Mouse (Mus musculus) CH12.LX (cell line): Measurements from ENCODE around the gene Rab43. TPM values are rescaled to one million over a fixed set of nuclear protein-coding genes. Genes with fewer than 3 reads are reported as not detected.

Experiments
- DNase-seq: peaks from one replicate; pipeline ENCODE4 v3.0.0-alpha.2; 2013; ENCODE audit errors: extremely low read depth
- H3K27ac ChIP-seq: 2 replicates; pipeline ENCODE4 v1.5.1; 2012; ENCODE audit warnings: low read depth, mild to moderate bottlenecking, control low read depth, moderate library complexity; ENCODE audit not compliant: insufficient read depth
- H3K27me3 ChIP-seq: replicated peaks from 2 replicates; pipeline ENCODE3; 2012; ENCODE audit warnings: inconsistent platforms
- H3K36me3 ChIP-seq, 2 experiments: replicated peaks in 1 of 2; 2 replicates each; pipeline versions ENCODE3 to v1.6.1; 2012; ENCODE audit warnings: inconsistent platforms in 1 of 2, low read length in 1 of 2, mild to moderate bottlenecking in 1 of 2, mixed read lengths in 1 of 2, moderate library complexity in 1 of 2; ENCODE audit not compliant: control insufficient read depth in 1 of 2, insufficient read depth in 1 of 2
- H3K4me1 ChIP-seq, 2 experiments: 2 replicates each; pipeline ENCODE4 v1.6.1; 2012; ENCODE audit warnings: inconsistent platforms in 1 of 2, moderate library complexity in 1 of 2; ENCODE audit not compliant: insufficient read depth in 2 of 2, control insufficient read depth in 1 of 2
- H3K4me2 ChIP-seq: 2 replicates; pipeline ENCODE4 v1.6.1; 2012; ENCODE audit warnings: low read depth, mild to moderate bottlenecking, control low read depth; ENCODE audit not compliant: poor library complexity, insufficient read depth, severe bottlenecking
- H3K4me3 ChIP-seq, 3 experiments: fragments of 150-350 bp in 1 of 3; sonication (generic) in 1 of 3; replicated peaks in 1 of 3; 2 replicates each; pipeline versions ENCODE3 to v1.5.1; 2011 to 2012; ENCODE audit warnings: low read depth in 2 of 3, low read length in 2 of 3, mild to moderate bottlenecking in 2 of 3, moderate library complexity in 2 of 3, control low read depth in 1 of 3, improper control_type of control experiment in 1 of 3, inconsistent platforms in 1 of 3, mixed read lengths in 1 of 3; ENCODE audit not compliant: poor library complexity in 1 of 3
- H3K79me2 ChIP-seq: replicated peaks from 2 replicates; pipeline ENCODE4 v1.6.1; 2012; ENCODE audit warnings: mild to moderate bottlenecking, moderate library complexity; ENCODE audit not compliant: control insufficient read depth, poor library complexity, insufficient read depth, severe bottlenecking; ENCODE audit errors: extremely low read depth
- H3K9ac ChIP-seq: 2 replicates; pipeline ENCODE4 v1.6.1; 2012; ENCODE audit warnings: low read depth, mild to moderate bottlenecking, control low read depth, moderate library complexity; ENCODE audit not compliant: insufficient read depth
- H3K9me3 ChIP-seq: replicated peaks from 2 replicates; pipeline ENCODE3; 2012; ENCODE audit warnings: low read length, inconsistent platforms, mixed read lengths
- BHLHE40 ChIP-seq: IDR thresholded peaks from 2 replicates; pipeline ENCODE4 v1.6.1; 2011; ENCODE audit warnings: mild to moderate bottlenecking, low read depth, low read length, improper control_type of control experiment
- CHD1 ChIP-seq: IDR thresholded peaks from 2 replicates; pipeline ENCODE4 v1.6.1; 2012; ENCODE audit warnings: low read depth, low read length, improper control_type of control experiment, inconsistent platforms
- CTCF ChIP-seq, 2 experiments: IDR thresholded peaks in 1 of 2; conservative IDR thresholded peaks in 1 of 2; 2 replicates each; pipeline ENCODE4 v1.5.1; 2011 to 2012; ENCODE audit warnings: low read depth in 2 of 2, low read length in 2 of 2, improper control_type of control experiment in 1 of 2, inconsistent platforms in 1 of 2, mild to moderate bottlenecking in 1 of 2, moderate library complexity in 1 of 2
- E2F4 ChIP-seq: IDR thresholded peaks from 2 replicates; pipeline ENCODE4 v1.6.1; 2011; ENCODE audit warnings: low read depth, low read length, improper control_type of control experiment; ENCODE audit not compliant: insufficient replicate concordance
- ELF1 ChIP-seq: IDR thresholded peaks from 2 replicates; pipeline ENCODE4 v1.6.1; 2014; ENCODE audit warnings: low read depth, mild to moderate bottlenecking, inconsistent platforms, low read length, improper control_type of control experiment
- ETS1 ChIP-seq: conservative IDR thresholded peaks from 2 replicates; pipeline ENCODE4 v1.6.1; 2012; ENCODE audit warnings: low read depth, mild to moderate bottlenecking, inconsistent platforms, low read length, improper control_type of control experiment, moderate library complexity
- HCFC1 ChIP-seq: IDR thresholded peaks from 2 replicates; pipeline ENCODE4 v1.6.1; 2012; ENCODE audit warnings: low read depth, mild to moderate bottlenecking, inconsistent platforms, low read length, improper control_type of control experiment
- JUN ChIP-seq: IDR thresholded peaks from 2 replicates; pipeline ENCODE4 v1.6.1; 2011; ENCODE audit warnings: low read depth, mild to moderate bottlenecking, low read length, improper control_type of control experiment, moderate library complexity; ENCODE audit not compliant: insufficient read depth
- JUND ChIP-seq: conservative IDR thresholded peaks from 2 replicates; pipeline ENCODE4 v1.6.1; 2011; ENCODE audit warnings: low read depth, low read length, improper control_type of control experiment
- KAT2A ChIP-seq: IDR thresholded peaks from 2 replicates; pipeline ENCODE4 v1.6.1; 2012; ENCODE audit warnings: low read length, improper control_type of control experiment, inconsistent platforms; ENCODE audit not compliant: insufficient replicate concordance
- MAX ChIP-seq: IDR thresholded peaks from 2 replicates; pipeline ENCODE4 v1.6.1; 2011; ENCODE audit warnings: low read length, improper control_type of control experiment
- MAZ ChIP-seq: IDR thresholded peaks from 2 replicates; pipeline ENCODE4 v1.6.1; 2012; ENCODE audit warnings: low read depth, mild to moderate bottlenecking, inconsistent platforms, low read length, improper control_type of control experiment, moderate library complexity
- MYC ChIP-seq: IDR thresholded peaks from 2 replicates; pipeline ENCODE4 v1.6.1; 2011; ENCODE audit warnings: low read depth, mild to moderate bottlenecking, improper control_type of control experiment, low read length
- NELFE ChIP-seq: IDR thresholded peaks from 2 replicates; pipeline ENCODE4 v1.6.1; 2011; ENCODE audit warnings: low read depth, low read length, improper control_type of control experiment
- NRF1 ChIP-seq: IDR thresholded peaks from 2 replicates; pipeline ENCODE4 v1.6.1; 2014; ENCODE audit warnings: low read depth, mild to moderate bottlenecking, inconsistent platforms, low read length, improper control_type of control experiment, moderate library complexity
- RAD21 ChIP-seq: IDR thresholded peaks from 2 replicates; pipeline ENCODE4 v1.6.1; 2011; ENCODE audit warnings: low read depth, mild to moderate bottlenecking, low read length, improper control_type of control experiment, moderate library complexity
- TCF12 ChIP-seq: IDR thresholded peaks from 2 replicates; pipeline ENCODE4 v1.6.1; 2014; ENCODE audit warnings: low read depth, mild to moderate bottlenecking, inconsistent platforms, low read length, improper control_type of control experiment
- USF1 ChIP-seq: IDR thresholded peaks from 2 replicates; pipeline ENCODE4 v1.6.1; 2014; ENCODE audit warnings: low read depth, mild to moderate bottlenecking, inconsistent platforms, low read length, improper control_type of control experiment
- USF2 ChIP-seq: conservative IDR thresholded peaks from 2 replicates; pipeline ENCODE4 v1.6.1; 2011; ENCODE audit warnings: low read depth, low read length, improper control_type of control experiment
- ZC3H11A ChIP-seq: IDR thresholded peaks from 2 replicates; pipeline ENCODE4 v1.6.1; 2012; ENCODE audit warnings: low read depth, mild to moderate bottlenecking, inconsistent platforms, low read length, improper control_type of control experiment
- ZKSCAN1 ChIP-seq: IDR thresholded peaks from 2 replicates; pipeline ENCODE4 v1.6.1; 2012; ENCODE audit warnings: low read depth, inconsistent platforms, low read length, improper control_type of control experiment, borderline replicate concordance
- ZMIZ1 ChIP-seq: IDR thresholded peaks from 2 replicates; pipeline ENCODE4 v1.6.1; 2012; ENCODE audit warnings: low read depth, mild to moderate bottlenecking, inconsistent platforms, low read length, improper control_type of control experiment
- ZNF384 ChIP-seq: IDR thresholded peaks from 2 replicates; pipeline ENCODE4 v1.6.1; 2012; ENCODE audit warnings: low read depth, low read length, improper control_type of control experiment, inconsistent platforms
- dilution Hi-C: fragments of 300-500 bp; cut with MboI; formaldehyde crosslinking; loops from 2 replicates; pipeline ENCODE4 v1.14.3; 2020; ENCODE audit warnings: low sequenced_read_pairs; ENCODE audit not compliant: extremely low pct_unique_long_range_greater_than_20kb, extremely low pct_ligation_motif_present
- in situ Hi-C: fragments of 300-500 bp; cut with MboI; formaldehyde crosslinking; loops from 3 replicates; pipeline ENCODE4 v1.14.3; 2019; ENCODE audit warnings: low sequenced_read_pairs, low pct_ligation_motif_present, low pct_unique_long_range_greater_than_20kb, mixed read lengths
- polyA plus RNA-seq: library from polyadenylated mRNA; unstranded; fragments of >175 nt; gene quantifications from 2 replicates; pipeline ENCODE4 v1.2.1, GENCODE M21; 2012; ENCODE audit warnings: low read depth; ENCODE audit not compliant: insufficient read length
- total RNA-seq, 2 experiments: library from RNA; depleted of rRNA; stranded (reverse); fragments of 300-350 nt in 1 of 2; fragments of >200 nt in 1 of 2; gene quantifications; 2 replicates each; pipeline ENCODE4 v1.2.3; 2012 to 2014

Rab43 gene
- total and polyA plus RNA-seq, 3 experiments, result 4.3 to 23.4 (median 10.3) TPM

GRCm38 (mm10) chr6:87787108-87787890, 24.7 kb downstream of the Rab43 start:
- in situ Hi-C loops (no loop called here), dilution Hi-C loops (no loop called here)
- Histone ChIP-seq H3K9me3 (no peaks in the 10 kb centered on the region), H3K79me2 (no peaks in the 10 kb centered on the region), H3K4me1 (no peaks in the 10 kb centered on the region), H3K4me2 (no peak overlapping the region), H3K27ac (no peak overlapping the region), H3K4me3 (no peak overlapping the region), H3K36me3 (peaks cover 22 to 32% of the 10 kb centered on the region in 2 experiments), H3K27me3 (no peaks in the 10 kb centered on the region), H3K9ac (no peak overlapping the region)
- no peak for DNase-seq
- TF ChIP-seq NELFE (no peak), HCFC1 (no peak), ZC3H11A (no peak), JUND (no peak), MAX (no peak), JUN (no peak), ZKSCAN1 (no peak), E2F4 (no peak), USF1 (no peak), MYC (no peak), KAT2A (no peak), RAD21 (no peak), ETS1 (no peak), ZMIZ1 (no peak), BHLHE40 (no peak), CHD1 (no peak), ELF1 (no peak), MAZ (no peak), TCF12 (no peak)

DNA sequence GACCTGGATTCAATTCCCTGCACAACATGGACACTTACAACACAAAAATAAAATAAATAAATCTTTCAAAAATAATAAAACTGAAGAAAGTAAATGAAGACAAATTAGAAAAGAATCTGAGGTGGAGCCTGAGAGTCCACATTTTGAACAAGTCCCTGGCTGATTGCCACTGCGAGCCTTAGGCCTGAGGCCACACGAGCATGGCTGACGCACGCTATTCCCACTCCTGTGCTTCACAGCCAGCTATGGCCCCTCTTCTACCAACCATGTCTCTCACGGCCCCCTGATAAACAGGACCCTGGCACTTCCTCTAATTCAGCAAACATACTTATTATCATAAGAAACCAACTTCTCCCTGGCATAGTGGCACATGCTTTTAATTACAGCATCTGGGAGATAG, 25.3 kb downstream of the Rab43 start:
- no peak for TF ChIP-seq JUN
- no peak for TF ChIP-seq TCF12
- no peak for TF ChIP-seq NRF1
- TF ChIP-seq CTCF (conservative IDR thresholded peaks at IDR 0.05 in 1 of 2, IDR thresholded peaks at IDR 0.05 in 1 of 2; ENCODE audit: low read depth in 2 of 2, low read length in 2 of 2), result no peak
- no peak for TF ChIP-seq HCFC1
- TF ChIP-seq BHLHE40, result no peak
- TF ChIP-seq NELFE, result no peak
- no peak for TF ChIP-seq RAD21
- no peak for TF ChIP-seq MAX
- TF ChIP-seq E2F4, result no peak
- no peak for TF ChIP-seq USF2
- no peak for TF ChIP-seq ZNF384
- no peak overlapping the region for H3K27ac ChIP-seq
- H3K36me3 ChIP-seq, result peaks cover 15 to 25% of the 10 kb centered on the region in 2 experiments
- in situ Hi-C loops (no loop called here), dilution Hi-C loops (no loop called here)
- no peak overlapping the region for H3K4me2 ChIP-seq
- no peak overlapping the region for H3K9ac ChIP-seq
- no peaks in the 10 kb centered on the region for H3K4me1 ChIP-seq
- DNase-seq, result no peak
- H3K27me3 ChIP-seq, result no peaks in the 10 kb centered on the region
- H3K9me3 ChIP-seq, result no peaks in the 10 kb centered on the region
- H3K79me2 ChIP-seq, result no peaks in the 10 kb centered on the region
- no peak overlapping the region for H3K4me3 ChIP-seq
